Mouse (Mus musculus) layer of hippocampus, adult 9-11 months (tissue): ENCODE measurements around the gene Scg5.

Source experiments
- DNase-seq: peaks from one replicate; pipeline ENCODE4 v3.0.0; 2022

The Scg5 gene

GRCm38 (mm10) chr2:113803753-113804152 lies 25.2 kb downstream of the Scg5 start:
- DNase-seq, result no peak

GRCm38 (mm10) chr2:113800846-113801245 lies 28.1 kb downstream of the Scg5 start:
- DNase-seq, result no peak

- DNase-seq, result no peak
Observed at GRCm38 (mm10) chr2:113798605-113799004, 30.3 kb downstream of the Scg5 start.

- no peak for DNase-seq
Observed at GRCm38 (mm10) chr2:113795186-113795585, 33.7 kb downstream of the Scg5 start.

- no peak for DNase-seq
Observed at GRCm38 (mm10) chr2:113793521-113793920, 35.4 kb downstream of the Scg5 start.

- no peak for DNase-seq
Observed at GRCm38 (mm10) chr2:113788821-113789387, 40.0 kb downstream of the Scg5 start.

GRCm38 (mm10) chr2:113787882-113788281 lies 41.0 kb downstream of the Scg5 start:
- DNase-seq, result no peak

- DNase-seq, result no peak
Observed at GRCm38 (mm10) chr2:113784851-113785250, 44.1 kb downstream of the Scg5 start.

- DNase-seq, result no peak
Observed at GRCm38 (mm10) chr2:113781521-113781920, 47.4 kb downstream of the Scg5 start.

GRCm38 (mm10) chr2:113781107-113781506 lies 47.8 kb downstream of the Scg5 start:
- peak; percentile 54 for DNase-seq

GRCm38 (mm10) chr2:113779336-113779735 lies 49.6 kb downstream of the Scg5 start:
- peak; percentile 51 for DNase-seq

GRCm38 (mm10) chr2:113778036-113778435 lies 50.9 kb downstream of the Scg5 start:
- DNase-seq, result no peak

GRCm38 (mm10) chr2:113776297-113776696 lies 52.6 kb downstream of the Scg5 start:
- DNase-seq, result no peak

- no peak for DNase-seq
Observed at GRCm38 (mm10) chr2:113774150-113774805, 54.6 kb downstream of the Scg5 start.

- DNase-seq, result no peak
Observed at GRCm38 (mm10) chr2:113768541-113769303, 60.2 kb downstream of the Scg5 start.

GRCm38 (mm10) chr2:113765885-113766284 lies 63.0 kb downstream of the Scg5 start:
- DNase-seq, result no peak

- DNase-seq, result no peak
Observed at GRCm38 (mm10) chr2:113764968-113765367, 64.0 kb downstream of the Scg5 start.

GRCm38 (mm10) chr2:113758311-113759161 lies 70.4 kb downstream of the Scg5 start, which contains the start of gene Grem1:
Grem1 (minus strand) TSS chr2:113758646.
- no peak for DNase-seq

GRCm38 (mm10) chr2:113757525-113758310 lies 71.2 kb downstream of the Scg5 start:
- DNase-seq, result no peak

- no peak for DNase-seq
Observed at GRCm38 (mm10) chr2:113756924-113757524, 71.9 kb downstream of the Scg5 start.

GRCm38 (mm10) chr2:113749721-113750120 lies 79.2 kb downstream of the Scg5 start:
- DNase-seq, result no peak

GRCm38 (mm10) chr2:113749309-113749708 lies 79.6 kb downstream of the Scg5 start:
- DNase-seq, result no peak
